Mouse (Mus musculus): ENCODE measurements around the gene Cldn13. TPM values are rescaled to one million over a fixed set of nuclear protein-coding genes. Genes with fewer than 3 reads are reported as not detected.

The Cldn13 gene
- polyA plus RNA-seq, 1 experiment from 2014 or later = 0.43 TPM

GRCm38 (mm10) chr5:134933281-134933680 is 18.0 kb upstream of the Cldn13 start:
- H3K36me3 ChIP-seq = no peaks in the 10 kb centered on the region
- no peak overlapping the region for H3K27ac ChIP-seq
- 84% methylated on average over 8 of the region's 8 CpGs for WGBS
- no peak overlapping the region for H3K9ac ChIP-seq
- H3K9me3 ChIP-seq (replicated peaks) = no peaks in the 10 kb centered on the region
- H3K27me3 ChIP-seq = no peaks in the 10 kb centered on the region
- peak overlapping the region; percentile 58; the same call in 1 of the 2 replicates for H3K4me3 ChIP-seq
- peak overlapping the region; percentile 75; the same call in 1 of the 2 replicates for H3K4me2 ChIP-seq
- no peak for ATAC-seq (replicated peaks; ENCODE audit: insufficient number of reproducible peaks, insufficient read depth, low FRiP score, low read depth)
- H3K4me1 ChIP-seq (replicated peaks) = 0 out of 2 replicates have a peak, but pooled peaks cover 5% of the 10 kb centered on the region

- Histone ChIP-seq H3K4me1 (replicated peaks) (0 out of 2 replicates have a peak, but pooled peaks cover 5% of the 10 kb centered on the region), H3K36me3 (no peaks in the 10 kb centered on the region), H3K27me3 (no peaks in the 10 kb centered on the region), H3K4me2 (peak overlapping the region; percentile 75), H3K27ac (no peak overlapping the region), H3K9me3 (replicated peaks) (no peaks in the 10 kb centered on the region), H3K4me3 (peak overlapping the region; percentile 58), H3K9ac (peak overlapping the region; percentile 61)
- ATAC-seq (replicated peaks; ENCODE audit: insufficient number of reproducible peaks, insufficient read depth, low FRiP score, low read depth) = peak; percentile 54
- WGBS = 45% methylated on average over 9 of the region's 9 CpGs
These were observed 17.6 kb upstream of the Cldn13 start for GRCm38 (mm10) chr5:134932903-134933276.

GRCm38 (mm10) chr5:134932179-134932902 is 17.0 kb upstream of the Cldn13 start, which contains the start of gene Mettl27:
TSS of gene Mettl27 (plus strand) at chr5:134932368.
- Histone ChIP-seq H3K4me2 (peak within 1 kb of the TSS; percentile 75), H3K27me3 (no peaks in the 10 kb centered on the region), H3K4me1 (replicated peaks) (0 out of 2 replicates have a peak, but pooled peaks cover 5% of the 10 kb centered on the region), H3K36me3 (no peaks in the 10 kb centered on the region), H3K4me3 (peak within 1 kb of the TSS; percentile 58), H3K27ac (peak within 1 kb of the TSS; percentile 38), H3K9me3 (replicated peaks) (no peaks in the 10 kb centered on the region), H3K9ac (peak within 1 kb of the TSS; percentile 61)
- 0% methylated on average over 41 of the region's 41 CpGs for WGBS
- peak; percentile 92 for ATAC-seq (replicated peaks; ENCODE audit: insufficient number of reproducible peaks, insufficient read depth, low FRiP score, low read depth)

- Histone ChIP-seq H3K4me3 (no peak overlapping the region), H3K27ac (no peak overlapping the region), H3K27me3 (peaks cover 3% of the 10 kb centered on the region; the same call in 1 of the 2 replicates), H3K9ac (no peak overlapping the region), H3K9me3 (replicated peaks) (no peaks in the 10 kb centered on the region), H3K36me3 (no peaks in the 10 kb centered on the region), H3K4me1 (replicated peaks) (0 out of 2 replicates have a peak, but pooled peaks cover 5% of the 10 kb centered on the region), H3K4me2 (no peak overlapping the region)
- WGBS = 87% methylated on average over 2 of the region's 2 CpGs
- no peak for ATAC-seq (replicated peaks; ENCODE audit: insufficient number of reproducible peaks, insufficient read depth, low FRiP score, low read depth)
These were observed 14.7 kb upstream of the Cldn13 start for GRCm38 (mm10) chr5:134929988-134930387.

GRCm38 (mm10) chr5:134926726-134927125 is 11.4 kb upstream of the Cldn13 start:
- H3K4me1 ChIP-seq (replicated peaks) = no peaks in the 10 kb centered on the region
- no peaks in the 10 kb centered on the region for H3K9me3 ChIP-seq (replicated peaks)
- H3K27ac ChIP-seq = no peak overlapping the region
- peaks cover 3% of the 10 kb centered on the region; the same call in 1 of the 2 replicates for H3K27me3 ChIP-seq
- no peak overlapping the region for H3K9ac ChIP-seq
- H3K36me3 ChIP-seq = no peaks in the 10 kb centered on the region
- no peak for ATAC-seq (replicated peaks; ENCODE audit: insufficient number of reproducible peaks, insufficient read depth, low FRiP score, low read depth)
- WGBS = 66% methylated on average over 4 of the region's 4 CpGs
- no peak overlapping the region for H3K4me3 ChIP-seq
- H3K4me2 ChIP-seq = no peak overlapping the region

- peaks cover 6% of the 10 kb centered on the region; the same call in 1 of the 2 replicates for H3K27me3 ChIP-seq
- no peak for ATAC-seq (replicated peaks; ENCODE audit: insufficient number of reproducible peaks, insufficient read depth, low FRiP score, low read depth)
- H3K27ac ChIP-seq = no peak overlapping the region
- H3K4me3 ChIP-seq = no peak overlapping the region
- 62% methylated on average over 6 of the region's 6 CpGs for WGBS
- no peaks in the 10 kb centered on the region for H3K36me3 ChIP-seq
- no peaks in the 10 kb centered on the region for H3K4me1 ChIP-seq (replicated peaks)
- H3K9ac ChIP-seq = no peak overlapping the region
- H3K9me3 ChIP-seq (replicated peaks) = no peaks in the 10 kb centered on the region
- H3K4me2 ChIP-seq = no peak overlapping the region
These were observed 7.8 kb upstream of the Cldn13 start for GRCm38 (mm10) chr5:134923141-134923540.

GRCm38 (mm10) chr5:134921106-134921505 is 5.8 kb upstream of the Cldn13 start:
- WGBS = 82% methylated on average over 8 of the region's 8 CpGs
- Histone ChIP-seq H3K4me2 (no peak overlapping the region), H3K9ac (no peak overlapping the region), H3K27ac (no peak overlapping the region), H3K27me3 (peaks cover 6% of the 10 kb centered on the region; the same call in 1 of the 2 replicates), H3K36me3 (no peaks in the 10 kb centered on the region), H3K9me3 (replicated peaks) (no peaks in the 10 kb centered on the region), H3K4me3 (no peak overlapping the region), H3K4me1 (replicated peaks) (no peaks in the 10 kb centered on the region)
- no peak for ATAC-seq (replicated peaks; ENCODE audit: insufficient number of reproducible peaks, insufficient read depth, low FRiP score, low read depth)

- Histone ChIP-seq H3K27ac (no peak overlapping the region), H3K4me2 (no peak overlapping the region), H3K4me3 (no peak overlapping the region), H3K9me3 (replicated peaks) (no peaks in the 10 kb centered on the region), H3K36me3 (no peaks in the 10 kb centered on the region), H3K4me1 (replicated peaks) (no peaks in the 10 kb centered on the region), H3K27me3 (peaks cover 4% of the 10 kb centered on the region; the same call in 1 of the 2 replicates), H3K9ac (no peak overlapping the region)
- WGBS = 69% methylated on average over 6 of the region's 6 CpGs
- ATAC-seq (replicated peaks; ENCODE audit: insufficient number of reproducible peaks, insufficient read depth, low FRiP score, low read depth) = no peak
These were observed 4.9 kb upstream of the Cldn13 start for GRCm38 (mm10) chr5:134920106-134920687.

- Histone ChIP-seq H3K9me3 (replicated peaks) (no peaks in the 10 kb centered on the region), H3K4me3 (no peak overlapping the region), H3K27ac (no peak overlapping the region), H3K9ac (no peak overlapping the region), H3K4me1 (replicated peaks) (no peaks in the 10 kb centered on the region), H3K4me2 (no peak overlapping the region), H3K27me3 (0 out of 2 replicates have a peak, but pooled peaks cover 3% of the 10 kb centered on the region), H3K36me3 (no peaks in the 10 kb centered on the region)
- ATAC-seq (replicated peaks; ENCODE audit: insufficient number of reproducible peaks, insufficient read depth, low FRiP score, low read depth) = no peak
- WGBS = 58% methylated on average over 3 of the region's 3 CpGs
These were observed 3.8 kb upstream of the Cldn13 start for GRCm38 (mm10) chr5:134919097-134919496.

- H3K9ac ChIP-seq = no peak overlapping the region
- H3K4me2 ChIP-seq = no peak overlapping the region
- H3K9me3 ChIP-seq (replicated peaks) = no peaks in the 10 kb centered on the region
- no peak overlapping the region for H3K27ac ChIP-seq
- no peak for ATAC-seq (replicated peaks; ENCODE audit: insufficient number of reproducible peaks, insufficient read depth, low FRiP score, low read depth)
- no peak overlapping the region for H3K4me3 ChIP-seq
- no peaks in the 10 kb centered on the region for H3K4me1 ChIP-seq (replicated peaks)
- WGBS = 48% methylated on average over 16 of the region's 16 CpGs
- H3K27me3 ChIP-seq = 0 out of 2 replicates have a peak, but pooled peaks cover 3% of the 10 kb centered on the region
- H3K36me3 ChIP-seq = no peaks in the 10 kb centered on the region
These were observed 2.9 kb upstream of the Cldn13 start for GRCm38 (mm10) chr5:134918071-134918832.

- 66% methylated on average over 8 of the region's 8 CpGs for WGBS
- Histone ChIP-seq H3K36me3 (no peaks in the 10 kb centered on the region), H3K27me3 (no peaks in the 10 kb centered on the region), H3K27ac (no peak overlapping the region), H3K9ac (no peak overlapping the region), H3K4me2 (no peak overlapping the region), H3K4me1 (replicated peaks) (no peaks in the 10 kb centered on the region), H3K9me3 (replicated peaks) (no peaks in the 10 kb centered on the region), H3K4me3 (no peak overlapping the region)
- no peak for ATAC-seq (replicated peaks; ENCODE audit: insufficient number of reproducible peaks, insufficient read depth, low FRiP score, low read depth)
These were observed 816 bp downstream of the Cldn13 start for GRCm38 (mm10) chr5:134914510-134914909.
